ENCODE assay signal across 7 mouse cellular contexts in genomic region chr10:128081807-128082476, GRCm38 (mm10). TPM values are rescaled to one million over a fixed set of nuclear protein-coding genes. Genes with fewer than 3 reads are reported as not detected.
DNase-seq lines count a peak whose midpoint lies in the region; ATAC-seq lines count a peak whose summit lies in the region.

No protein-coding gene starts in this region.

- ATAC-seq in neural tube, embryonic 11.5 days (ENCODE audit: insufficient read depth, low FRiP score, low TSS enrichment) = no peak
- ATAC-seq in forebrain, embryonic 12.5 days (ENCODE audit: low FRiP score) = no peak
- no peak for ATAC-seq in liver, embryonic 11.5 days (replicated peaks; ENCODE audit: low FRiP score)

- 73% methylated on average over 6 of the region's 6 CpGs for WGBS in neural tube, embryonic 11.5 days
- 68% methylated on average over 6 of the region's 6 CpGs for WGBS in forebrain, embryonic 12.5 days
- 44% methylated on average over 6 of the region's 6 CpGs for WGBS in liver, embryonic 11.5 days

- no peaks in the 10 kb centered on the region for H3K9me3 ChIP-seq in neural tube, embryonic 11.5 days (ENCODE audit: control insufficient read depth, low read length)
- H3K9me3 ChIP-seq in forebrain, embryonic 12.5 days = no peaks in the 10 kb centered on the region
- H3K9me3 ChIP-seq in liver, embryonic 11.5 days (ENCODE audit: control insufficient read depth, low read length) = no peaks in the 10 kb centered on the region

- H3K27me3 ChIP-seq in neural tube, embryonic 11.5 days (ENCODE audit: control insufficient read depth, insufficient read depth, low read length) = no peaks in the 10 kb centered on the region
- no peaks in the 10 kb centered on the region for H3K27me3 ChIP-seq in forebrain, embryonic 12.5 days
- no peaks in the 10 kb centered on the region for H3K27me3 ChIP-seq in liver, embryonic 11.5 days (replicated peaks; ENCODE audit: control insufficient read depth, insufficient read depth, low read length)

- H3K4me1 ChIP-seq in neural tube, embryonic 11.5 days (ENCODE audit: control insufficient read depth, insufficient read depth, low read length) = peaks cover 3% of the 10 kb centered on the region; the same call in 1 of the 2 replicates
- H3K4me1 ChIP-seq in forebrain, embryonic 12.5 days = peaks cover 18% of the 10 kb centered on the region
- H3K4me1 ChIP-seq in liver, embryonic 11.5 days (replicated peaks; ENCODE audit: control insufficient read depth, insufficient read depth, low read length) = peaks cover 16% of the 10 kb centered on the region

- no peak overlapping the region for H3K27ac ChIP-seq in neural tube, embryonic 11.5 days (ENCODE audit: low read depth, low read length)
- no peak overlapping the region for H3K27ac ChIP-seq in forebrain, embryonic 12.5 days
- H3K27ac ChIP-seq in liver, embryonic 11.5 days (ENCODE audit: low read depth, low read length) = no peak overlapping the region

- H3K9ac ChIP-seq in neural tube, embryonic 11.5 days (ENCODE audit: low read length) = peak overlapping the region; percentile 41; the same call in 1 of the 2 replicates
- no peak overlapping the region for H3K9ac ChIP-seq in forebrain, embryonic 12.5 days
- peak overlapping the region; percentile 79 for H3K9ac ChIP-seq in liver, embryonic 11.5 days (ENCODE audit: low read depth, low read length)

- peak overlapping the region; percentile 99 for H3K4me3 ChIP-seq in neural tube, embryonic 11.5 days (ENCODE audit: low read depth, low read length)
- H3K4me3 ChIP-seq in forebrain, embryonic 12.5 days (replicated peaks) = peak overlapping the region; percentile 93
- peak overlapping the region; percentile 99 for H3K4me3 ChIP-seq in liver, embryonic 11.5 days (ENCODE audit: low read depth, low read length)

- H3K4me2 ChIP-seq in neural tube, embryonic 11.5 days (ENCODE audit: low read depth) = peak overlapping the region; percentile 59
- H3K4me2 ChIP-seq in forebrain, embryonic 12.5 days = peak overlapping the region; percentile 60
- peak overlapping the region; percentile 93 for H3K4me2 ChIP-seq in liver, embryonic 11.5 days

- H3K36me3 ChIP-seq in neural tube, embryonic 11.5 days (ENCODE audit: control insufficient read depth, insufficient read depth, low read length) = peaks cover 8% of the 10 kb centered on the region
- peaks cover 41% of the 10 kb centered on the region for H3K36me3 ChIP-seq in forebrain, embryonic 12.5 days (replicated peaks)
- H3K36me3 ChIP-seq in liver, embryonic 11.5 days (ENCODE audit: control insufficient read depth, insufficient read depth, low read length) = peaks cover 27% of the 10 kb centered on the region

- no peak for DNase-seq in neural tube, embryonic 11.5 days (ENCODE audit: low spot score)
- DNase-seq in neural tube, embryonic 10.5 days (ENCODE audit: extremely low spot score, low spot score) = no peak
- no peak for DNase-seq in liver, embryonic 11.5 days (ENCODE audit: low spot score)
- no peak for DNase-seq in embryo, embryonic 10.5 days (ENCODE audit: low spot score)
- DNase-seq in layer of hippocampus, postnatal 14 days (ENCODE audit: low spot score in 2 of 2) = no peak
- no peak for DNase-seq in embryo, embryonic 9.5 days (ENCODE audit: extremely low spot score)

RNA-seq across cellular contexts. Expression of gene Atp5b, which starts 1.1 kb away (rescaled TPM):
- polyA plus RNA-seq in neural tube, embryonic 11.5 days (2014; fragmentation: Nextera tagmentation; extraction: Ambion mirVana) = 2,381 and 2,418 TPM in 2 replicates
- polyA plus RNA-seq in forebrain, embryonic 12.5 days (2016; fragmentation: Nextera tagmentation; extraction: Ambion mirVana) = 2,091 and 2,135 TPM in 2 replicates
- polyA plus RNA-seq in liver, embryonic 11.5 days (2014; fragmentation: Nextera tagmentation; extraction: Ambion mirVana) = 2,564 and 2,777 TPM in 2 replicates
- total RNA-seq in layer of hippocampus, postnatal 14 days (2021) = 1,000 to 10,000 TPM; 1,880 to 1,915 TPM

RNA-seq across cellular contexts. Expression of gene Baz2a, which starts 9.4 kb away (rescaled TPM):
- polyA plus RNA-seq in neural tube, embryonic 11.5 days (2014; fragmentation: Nextera tagmentation; extraction: Ambion mirVana) = 20.3 and 23.5 TPM in 2 replicates
- 14.0 and 14.6 TPM in 2 replicates for polyA plus RNA-seq in forebrain, embryonic 12.5 days (2016; fragmentation: Nextera tagmentation; extraction: Ambion mirVana)
- polyA plus RNA-seq in liver, embryonic 11.5 days (2014; fragmentation: Nextera tagmentation; extraction: Ambion mirVana) = 11.1 and 13.0 TPM in 2 replicates
- total RNA-seq in layer of hippocampus, postnatal 14 days (2021) = 10 to 100 TPM; 35.1 to 36.8 TPM

RNA-seq across cellular contexts. Expression of gene Ptges3, which starts 23.2 kb away (rescaled TPM):
- 584 and 611 TPM in 2 replicates for polyA plus RNA-seq in neural tube, embryonic 11.5 days (2014; fragmentation: Nextera tagmentation; extraction: Ambion mirVana)
- polyA plus RNA-seq in forebrain, embryonic 12.5 days (2016; fragmentation: Nextera tagmentation; extraction: Ambion mirVana) = 611 and 642 TPM in 2 replicates
- 527 and 567 TPM in 2 replicates for polyA plus RNA-seq in liver, embryonic 11.5 days (2014; fragmentation: Nextera tagmentation; extraction: Ambion mirVana)
- total RNA-seq in layer of hippocampus, postnatal 14 days (2021) = 100 to 1,000 TPM; 138 to 149 TPM

RNA-seq across cellular contexts. Expression of gene Naca, which starts 46.6 kb away (rescaled TPM):
- 854 and 893 TPM in 2 replicates for polyA plus RNA-seq in neural tube, embryonic 11.5 days (2014; fragmentation: Nextera tagmentation; extraction: Ambion mirVana)
- polyA plus RNA-seq in forebrain, embryonic 12.5 days (2016; fragmentation: Nextera tagmentation; extraction: Ambion mirVana) = 758 and 799 TPM in 2 replicates
- 1,053 and 1,054 TPM in 2 replicates for polyA plus RNA-seq in liver, embryonic 11.5 days (2014; fragmentation: Nextera tagmentation; extraction: Ambion mirVana)
- 100 to 1,000 TPM; 321 to 339 TPM for total RNA-seq in layer of hippocampus, postnatal 14 days (2021)
